Mouse (Mus musculus): ENCODE measurements at regions not wholly inside any gene's neighbourhood (a gene's known extent, or its start where the extent isn't known, plus 50 kb on each side); places are given as distances from the start of the nearest gene placed in this dataset.

- Histone ChIP-seq H3K9me3 (ENCODE audit: control insufficient read depth, low read length) (no peaks in the 10 kb centered on the region), H3K4me2 (replicated peaks; ENCODE audit: low read depth, low read length) (no peak overlapping the region), H3K27me3 (ENCODE audit: control insufficient read depth, insufficient read depth, low read length) (no peaks in the 10 kb centered on the region), H3K4me3 (ENCODE audit: low read depth, low read length) (no peak overlapping the region), H3K27ac (ENCODE audit: low read depth, low read length) (no peak overlapping the region), H3K36me3 (ENCODE audit: control insufficient read depth, insufficient read depth, low read length) (no peaks in the 10 kb centered on the region), H3K4me1 (replicated peaks; ENCODE audit: control insufficient read depth, insufficient read depth, low read length) (no peaks in the 10 kb centered on the region), H3K9ac (ENCODE audit: low read depth, low read length) (no peak overlapping the region)
- DNase-seq (ENCODE audit: low spot score) (no peak), ATAC-seq (ENCODE audit: low FRiP score) (no peak)
- WGBS = 62% methylated on average over 4 of the region's 4 CpGs
These were observed 800.3 kb upstream of the Jmjd1c start for GRCm38 (mm10) chr10:66295628-66296027.

GRCm38 (mm10) chr10:66303235-66303780, 792.6 kb upstream of the Jmjd1c start:
- Histone ChIP-seq H3K4me1 (replicated peaks; ENCODE audit: control insufficient read depth, insufficient read depth, low read length) (no peaks in the 10 kb centered on the region), H3K9me3 (ENCODE audit: control insufficient read depth, low read length) (no peaks in the 10 kb centered on the region), H3K27me3 (ENCODE audit: control insufficient read depth, insufficient read depth, low read length) (no peaks in the 10 kb centered on the region), H3K9ac (ENCODE audit: low read depth, low read length) (no peak overlapping the region), H3K4me2 (replicated peaks; ENCODE audit: low read depth, low read length) (no peak overlapping the region), H3K4me3 (ENCODE audit: low read depth, low read length) (no peak overlapping the region), H3K27ac (ENCODE audit: low read depth, low read length) (no peak overlapping the region), H3K36me3 (ENCODE audit: control insufficient read depth, insufficient read depth, low read length) (no peaks in the 10 kb centered on the region)
- 82% methylated on average over 2 of the region's 2 CpGs for WGBS
- ATAC-seq (ENCODE audit: low FRiP score) (no peak), DNase-seq (ENCODE audit: low spot score) (no peak)

GRCm38 (mm10) chr10:66304901-66305300, 791.0 kb upstream of the Jmjd1c start:
- H3K27me3 ChIP-seq (ENCODE audit: control insufficient read depth, insufficient read depth, low read length) = no peaks in the 10 kb centered on the region
- no peaks in the 10 kb centered on the region for H3K4me1 ChIP-seq (replicated peaks; ENCODE audit: control insufficient read depth, insufficient read depth, low read length)
- no peak overlapping the region for H3K27ac ChIP-seq (ENCODE audit: low read depth, low read length)
- no peak overlapping the region for H3K4me2 ChIP-seq (replicated peaks; ENCODE audit: low read depth, low read length)
- ATAC-seq (ENCODE audit: low FRiP score) (no peak), DNase-seq (ENCODE audit: low spot score) (no peak)
- no peaks in the 10 kb centered on the region for H3K9me3 ChIP-seq (ENCODE audit: control insufficient read depth, low read length)
- H3K36me3 ChIP-seq (ENCODE audit: control insufficient read depth, insufficient read depth, low read length) = no peaks in the 10 kb centered on the region
- no peak overlapping the region for H3K9ac ChIP-seq (ENCODE audit: low read depth, low read length)
- H3K4me3 ChIP-seq (ENCODE audit: low read depth, low read length) = no peak overlapping the region

- WGBS = 52% methylated on average over 3 of the region's 3 CpGs
These were observed 764.8 kb upstream of the Jmjd1c start for GRCm38 (mm10) chr10:66331166-66331565.

GRCm38 (mm10) chr10:66337994-66338393, 757.9 kb upstream of the Jmjd1c start:
- no peak overlapping the region for H3K4me3 ChIP-seq (ENCODE audit: low read depth, low read length)
- ATAC-seq (ENCODE audit: low FRiP score) (no peak), DNase-seq (ENCODE audit: low spot score) (no peak)
- no peak overlapping the region for H3K4me2 ChIP-seq (replicated peaks; ENCODE audit: low read depth, low read length)
- no peaks in the 10 kb centered on the region for H3K9me3 ChIP-seq (ENCODE audit: control insufficient read depth, low read length)
- no peaks in the 10 kb centered on the region for H3K4me1 ChIP-seq (replicated peaks; ENCODE audit: control insufficient read depth, insufficient read depth, low read length)
- H3K27ac ChIP-seq (ENCODE audit: low read depth, low read length) = no peak overlapping the region
- no peak overlapping the region for H3K9ac ChIP-seq (ENCODE audit: low read depth, low read length)
- no peaks in the 10 kb centered on the region for H3K27me3 ChIP-seq (ENCODE audit: control insufficient read depth, insufficient read depth, low read length)
- 78% methylated on average over 1 of the region's 1 CpGs for WGBS
- no peaks in the 10 kb centered on the region for H3K36me3 ChIP-seq (ENCODE audit: control insufficient read depth, insufficient read depth, low read length)

More at GRCm38 (mm10) chr10:66331166-66331565, 764.8 kb upstream of the Jmjd1c start:
- Histone ChIP-seq H3K27me3 (ENCODE audit: control insufficient read depth, insufficient read depth, low read length) (no peaks in the 10 kb centered on the region), H3K4me3 (ENCODE audit: low read depth, low read length) (no peak overlapping the region), H3K36me3 (ENCODE audit: control insufficient read depth, insufficient read depth, low read length) (no peaks in the 10 kb centered on the region), H3K9ac (ENCODE audit: low read depth, low read length) (no peak overlapping the region), H3K4me1 (replicated peaks; ENCODE audit: control insufficient read depth, insufficient read depth, low read length) (no peaks in the 10 kb centered on the region), H3K27ac (ENCODE audit: low read depth, low read length) (no peak overlapping the region), H3K9me3 (ENCODE audit: control insufficient read depth, low read length) (no peaks in the 10 kb centered on the region), H3K4me2 (replicated peaks; ENCODE audit: low read depth, low read length) (no peak overlapping the region)
- ATAC-seq (ENCODE audit: low FRiP score) (no peak), DNase-seq (ENCODE audit: low spot score) (no peak)

- ATAC-seq (ENCODE audit: low FRiP score) (no peak), DNase-seq (ENCODE audit: low spot score) (no peak)
- Histone ChIP-seq H3K4me3 (ENCODE audit: low read depth, low read length) (no peak overlapping the region), H3K9me3 (ENCODE audit: control insufficient read depth, low read length) (no peaks in the 10 kb centered on the region), H3K4me2 (replicated peaks; ENCODE audit: low read depth, low read length) (no peak overlapping the region), H3K27me3 (ENCODE audit: control insufficient read depth, insufficient read depth, low read length) (no peaks in the 10 kb centered on the region), H3K4me1 (replicated peaks; ENCODE audit: control insufficient read depth, insufficient read depth, low read length) (no peaks in the 10 kb centered on the region), H3K27ac (ENCODE audit: low read depth, low read length) (no peak overlapping the region), H3K36me3 (ENCODE audit: control insufficient read depth, insufficient read depth, low read length) (no peaks in the 10 kb centered on the region), H3K9ac (ENCODE audit: low read depth, low read length) (no peak overlapping the region)
- 72% methylated on average over 5 of the region's 5 CpGs for WGBS
These were observed 753.0 kb upstream of the Jmjd1c start for GRCm38 (mm10) chr10:66342823-66343350.

GRCm38 (mm10) chr10:66348398-66348797, 747.5 kb upstream of the Jmjd1c start:
- no peak overlapping the region for H3K4me2 ChIP-seq (replicated peaks; ENCODE audit: low read depth, low read length)
- H3K4me1 ChIP-seq (replicated peaks; ENCODE audit: control insufficient read depth, insufficient read depth, low read length) = no peaks in the 10 kb centered on the region
- no peak for DNase-seq (ENCODE audit: low spot score)
- H3K36me3 ChIP-seq (ENCODE audit: control insufficient read depth, insufficient read depth, low read length) = no peaks in the 10 kb centered on the region
- no peak overlapping the region for H3K27ac ChIP-seq (ENCODE audit: low read depth, low read length)
- no peak for ATAC-seq (ENCODE audit: low FRiP score)
- no peak overlapping the region for H3K9ac ChIP-seq (ENCODE audit: low read depth, low read length)
- H3K27me3 ChIP-seq (ENCODE audit: control insufficient read depth, insufficient read depth, low read length) = no peaks in the 10 kb centered on the region
- WGBS = 74% methylated on average over 3 of the region's 3 CpGs
- no peak overlapping the region for H3K4me3 ChIP-seq (ENCODE audit: low read depth, low read length)
- no peaks in the 10 kb centered on the region for H3K9me3 ChIP-seq (ENCODE audit: control insufficient read depth, low read length)

- H3K9ac ChIP-seq (ENCODE audit: low read depth, low read length) = no peak overlapping the region
- no peak overlapping the region for H3K4me3 ChIP-seq (ENCODE audit: low read depth, low read length)
- H3K27me3 ChIP-seq (ENCODE audit: control insufficient read depth, insufficient read depth, low read length) = no peaks in the 10 kb centered on the region
- no peaks in the 10 kb centered on the region for H3K9me3 ChIP-seq (ENCODE audit: control insufficient read depth, low read length)
- ATAC-seq (ENCODE audit: low FRiP score) (no peak), DNase-seq (ENCODE audit: low spot score) (no peak)
- H3K36me3 ChIP-seq (ENCODE audit: control insufficient read depth, insufficient read depth, low read length) = no peaks in the 10 kb centered on the region
- WGBS = 83% methylated on average over 1 of the region's 1 CpGs
- no peaks in the 10 kb centered on the region for H3K4me1 ChIP-seq (replicated peaks; ENCODE audit: control insufficient read depth, insufficient read depth, low read length)
- no peak overlapping the region for H3K27ac ChIP-seq (ENCODE audit: low read depth, low read length)
- no peak overlapping the region for H3K4me2 ChIP-seq (replicated peaks; ENCODE audit: low read depth, low read length)
These were observed 744.9 kb upstream of the Jmjd1c start for GRCm38 (mm10) chr10:66351036-66351435.

- Histone ChIP-seq H3K4me3 (ENCODE audit: low read depth, low read length) (no peak overlapping the region), H3K4me2 (replicated peaks; ENCODE audit: low read depth, low read length) (no peak overlapping the region), H3K27ac (ENCODE audit: low read depth, low read length) (no peak overlapping the region), H3K36me3 (ENCODE audit: control insufficient read depth, insufficient read depth, low read length) (no peaks in the 10 kb centered on the region), H3K9ac (ENCODE audit: low read depth, low read length) (no peak overlapping the region), H3K9me3 (ENCODE audit: control insufficient read depth, low read length) (no peaks in the 10 kb centered on the region), H3K4me1 (replicated peaks; ENCODE audit: control insufficient read depth, insufficient read depth, low read length) (no peaks in the 10 kb centered on the region), H3K27me3 (ENCODE audit: control insufficient read depth, insufficient read depth, low read length) (no peaks in the 10 kb centered on the region)
- WGBS = 81% methylated on average over 1 of the region's 1 CpGs
- DNase-seq (ENCODE audit: low spot score) = no peak
- no peak for ATAC-seq (ENCODE audit: low FRiP score)
These were observed 741.9 kb upstream of the Jmjd1c start for GRCm38 (mm10) chr10:66354072-66354471.

All from hindbrain, embryonic 11.5 days (tissue).